Mouse (Mus musculus) heart, adult 11 months (tissue): ENCODE measurements around the gene Tgfbrap1.

Experiments used
- DNase-seq: peaks from one replicate; pipeline ENCODE4 v3.0.0; 2022

The Tgfbrap1 gene

GRCm38 (mm10) chr1:43098031-43098984, at the start of gene Tgfbrap1, which contains the start of gene AI597479:
Gene Tgfbrap1 (minus strand): TSS chr1:43098637.
Gene AI597479 (plus strand): TSS chr1:43098710.
- DNase-seq: peak; percentile 99

- no peak for DNase-seq
Observed at GRCm38 (mm10) chr1:43147474-43147873, 49.0 kb upstream of the Tgfbrap1 start.

DNA sequence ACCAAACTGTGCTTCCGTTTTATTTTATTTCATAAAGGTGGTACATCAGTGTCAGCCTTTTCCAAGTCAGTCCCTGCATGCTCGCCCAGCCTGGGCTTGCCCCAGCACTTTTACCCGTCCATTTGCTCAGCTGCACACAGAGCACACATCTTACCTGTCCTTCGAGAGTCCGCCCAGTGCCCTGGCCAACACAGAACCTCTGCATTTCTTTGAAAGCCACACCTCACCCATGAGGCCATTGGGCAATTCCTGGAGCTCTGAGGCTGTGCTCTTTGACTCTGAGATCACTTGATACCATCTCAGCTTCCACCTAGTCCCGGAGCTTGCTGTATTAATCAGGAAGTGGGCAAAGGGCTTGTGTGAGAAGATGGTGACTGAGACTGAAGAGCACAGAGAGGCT, 47.0 kb upstream of the Tgfbrap1 start:
- no peak for DNase-seq

DNA sequence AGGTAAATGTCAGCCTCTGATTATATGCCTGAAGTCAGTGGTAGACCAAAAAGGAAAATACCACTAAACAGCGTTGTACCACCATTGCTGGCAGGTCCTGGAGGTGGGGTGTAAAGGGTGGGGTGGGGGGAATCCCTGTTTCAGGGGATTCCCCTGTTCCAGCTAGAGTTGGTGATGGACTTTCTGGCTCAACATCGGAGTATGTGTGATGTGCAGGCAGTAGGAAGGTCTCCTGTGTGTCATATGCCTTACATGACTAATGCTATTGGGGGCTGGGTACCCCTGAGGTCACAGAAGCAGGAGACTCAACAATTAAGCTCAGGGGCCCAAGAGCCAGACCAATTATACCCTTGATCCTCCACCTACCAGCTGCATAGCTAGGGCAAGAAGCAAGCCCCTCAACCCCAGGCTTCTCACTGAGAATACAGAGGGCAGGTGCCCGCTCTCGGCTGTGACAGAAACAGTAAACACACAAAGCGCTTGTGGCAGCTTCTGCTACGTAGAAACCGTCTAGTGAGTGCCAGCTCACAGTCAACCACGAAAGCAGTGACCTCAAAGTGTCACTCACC, 46.0 kb upstream of the Tgfbrap1 start:
- DNase-seq: peak; percentile 82

DNA sequence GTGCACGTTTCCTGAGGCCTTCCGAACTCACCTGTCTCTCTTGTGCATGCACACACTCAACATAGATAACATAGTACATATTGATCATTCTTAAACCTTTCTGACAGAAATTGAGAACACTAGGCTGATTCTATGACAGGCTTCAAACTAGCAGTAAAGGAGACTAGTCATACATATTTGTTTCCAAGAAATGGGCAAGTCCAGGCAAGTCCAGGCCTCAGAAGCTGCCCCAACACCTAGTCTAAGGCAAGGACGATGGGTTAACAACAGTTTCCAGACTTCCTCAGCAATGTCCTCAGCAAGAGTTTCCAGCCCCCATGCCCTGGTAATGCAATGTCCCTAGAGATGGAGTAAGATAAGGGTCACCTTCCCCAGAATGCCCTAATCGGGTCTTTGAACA, 45.4 kb upstream of the Tgfbrap1 start:
- DNase-seq: peak; percentile 66

DNA sequence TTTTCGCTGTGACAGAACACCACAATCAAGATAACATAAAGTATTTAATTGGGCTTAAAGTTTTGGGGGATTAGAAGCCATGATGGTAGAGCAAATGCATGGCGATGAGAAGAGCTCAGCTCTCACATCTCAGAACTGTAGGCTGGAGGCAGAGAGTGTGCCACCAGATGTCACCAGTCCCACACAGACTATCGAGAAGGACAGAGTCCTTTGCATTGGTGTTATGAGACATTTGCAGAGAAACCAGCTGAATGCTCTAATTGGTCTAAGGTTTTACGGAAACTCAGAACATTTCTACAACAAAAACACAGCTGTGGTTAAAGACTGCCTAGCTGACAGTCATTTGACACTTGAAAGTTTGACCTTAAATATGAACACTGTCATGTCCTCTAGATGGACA, 44.8 kb upstream of the Tgfbrap1 start:
- no peak for DNase-seq

- peak; percentile 77 for DNase-seq
Observed at GRCm38 (mm10) chr1:43142849-43143248, 44.4 kb upstream of the Tgfbrap1 start.

DNA sequence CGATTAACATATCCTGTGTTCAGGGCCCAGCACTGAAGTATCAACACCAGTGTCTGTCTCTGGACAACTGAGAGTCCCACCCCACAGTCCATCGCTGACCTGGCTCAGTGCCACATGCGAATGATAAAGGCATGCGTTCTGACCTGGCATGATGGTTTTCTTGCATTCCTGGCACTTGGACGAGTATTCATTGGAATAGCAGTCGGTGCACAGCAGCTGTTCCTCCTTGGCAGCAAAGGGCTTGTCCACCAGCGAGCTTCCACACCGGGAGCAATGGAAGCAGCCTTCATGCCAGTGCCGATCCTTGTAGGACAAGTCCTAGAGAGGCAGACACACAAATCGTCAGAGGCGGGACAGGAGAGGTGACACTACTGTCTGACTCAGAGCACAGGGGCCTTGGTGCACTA, 43.1 kb upstream of the Tgfbrap1 start:
- DNase-seq: no peak

GRCm38 (mm10) chr1:43139587-43140266, 41.3 kb upstream of the Tgfbrap1 start:
- DNase-seq: peak; percentile 96

DNA sequence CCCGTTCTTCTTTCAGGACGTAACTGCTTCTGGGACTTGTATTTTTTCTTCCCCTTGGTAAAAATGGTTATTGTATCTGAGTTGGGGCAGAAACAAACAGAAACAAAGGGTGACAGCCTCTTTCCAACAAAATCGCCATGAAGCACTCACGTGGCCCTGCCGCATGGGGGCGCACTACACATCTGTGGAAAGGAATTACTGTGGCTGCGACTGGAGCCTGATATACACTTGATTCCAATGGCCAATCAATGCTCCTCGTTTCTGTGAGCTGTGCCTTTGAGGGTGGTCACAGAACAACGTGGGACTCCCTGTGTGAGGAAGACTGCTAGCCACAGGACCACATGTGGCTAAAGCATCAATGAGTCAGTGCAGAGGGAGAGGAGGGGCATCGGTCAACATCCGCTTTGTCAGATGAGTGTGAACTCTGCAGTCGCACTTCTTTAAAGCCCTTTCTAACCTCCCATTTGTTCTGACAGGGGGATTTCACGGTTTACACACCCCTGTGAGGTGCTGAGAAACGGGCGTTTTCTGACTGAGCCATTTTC, 39.9 kb upstream of the Tgfbrap1 start:
- DNase-seq: no peak

- DNase-seq: no peak
Observed at GRCm38 (mm10) chr1:43137334-43137733, 38.9 kb upstream of the Tgfbrap1 start.

DNA sequence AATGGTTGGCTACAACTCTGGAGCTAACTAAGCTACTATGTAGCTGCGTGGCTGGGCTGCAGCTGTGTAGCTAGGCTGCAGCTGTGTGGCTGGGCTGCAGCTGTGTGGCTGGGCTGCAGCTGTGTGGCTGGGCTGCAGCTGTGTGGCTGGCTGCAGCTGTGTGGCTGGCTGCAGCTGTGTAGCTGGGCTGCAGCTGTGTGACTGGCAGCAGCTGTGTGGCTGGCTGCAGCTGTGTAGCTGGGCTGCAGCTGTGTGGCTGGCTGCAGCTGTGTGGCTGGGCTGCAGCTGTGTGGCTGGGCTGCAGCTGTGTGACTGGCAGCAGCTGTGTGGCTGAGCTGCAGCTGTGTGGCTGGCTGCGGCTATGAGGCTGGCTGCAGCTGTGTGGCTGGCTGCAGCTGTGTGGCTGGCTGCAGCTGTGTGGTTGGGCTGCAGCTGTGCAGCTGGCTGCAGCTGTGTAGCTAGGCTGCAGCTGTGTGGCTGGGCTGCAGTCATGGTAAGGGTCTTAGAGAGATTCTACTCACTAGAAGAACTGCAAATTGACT, 38.1 kb upstream of the Tgfbrap1 start:
- peak; percentile 75 for DNase-seq

GRCm38 (mm10) chr1:43131591-43131990, 33.2 kb upstream of the Tgfbrap1 start:
- DNase-seq: peak; percentile 90

DNA sequence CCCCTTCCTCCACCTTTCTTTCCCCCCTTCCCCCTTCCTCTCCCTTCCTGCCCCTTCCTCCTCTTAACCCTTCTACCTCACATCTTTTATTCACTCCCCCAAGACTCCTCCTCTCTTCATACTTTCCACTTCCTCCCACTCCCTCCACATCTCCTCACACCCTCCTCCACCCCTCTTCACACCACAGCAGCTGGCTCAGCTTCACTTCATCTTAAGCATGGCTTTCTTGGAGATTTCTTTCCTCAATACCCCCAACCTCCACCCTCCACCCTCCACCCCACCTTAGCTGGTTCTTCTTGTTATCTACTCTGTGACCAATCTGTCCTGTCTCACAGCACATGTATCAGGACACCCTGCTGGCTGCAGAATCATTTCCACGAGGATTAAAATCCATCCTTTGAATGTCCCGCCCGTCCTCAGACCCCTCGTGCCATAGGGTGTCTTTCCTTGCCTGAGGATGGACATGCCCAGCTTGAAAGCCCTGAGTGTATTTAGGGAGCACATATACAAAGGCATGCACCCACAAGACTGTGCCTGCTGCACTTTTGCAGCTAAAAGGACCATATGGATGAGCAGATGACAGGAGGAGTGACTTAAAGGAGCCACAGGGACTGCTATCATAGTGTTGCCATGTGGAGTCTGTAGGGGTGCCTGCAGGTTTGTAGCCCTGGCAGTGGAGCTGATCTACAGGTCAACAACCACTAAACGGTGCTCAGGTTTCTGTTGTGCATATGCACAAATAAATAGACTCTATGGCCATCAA, 32.0 kb upstream of the Tgfbrap1 start:
- DNase-seq: peak; percentile 81

- DNase-seq: peak; percentile 88
Observed at GRCm38 (mm10) chr1:43127820-43128610, 29.6 kb upstream of the Tgfbrap1 start.

GRCm38 (mm10) chr1:43127196-43127595, 28.8 kb upstream of the Tgfbrap1 start:
- DNase-seq: peak; percentile 79

DNA sequence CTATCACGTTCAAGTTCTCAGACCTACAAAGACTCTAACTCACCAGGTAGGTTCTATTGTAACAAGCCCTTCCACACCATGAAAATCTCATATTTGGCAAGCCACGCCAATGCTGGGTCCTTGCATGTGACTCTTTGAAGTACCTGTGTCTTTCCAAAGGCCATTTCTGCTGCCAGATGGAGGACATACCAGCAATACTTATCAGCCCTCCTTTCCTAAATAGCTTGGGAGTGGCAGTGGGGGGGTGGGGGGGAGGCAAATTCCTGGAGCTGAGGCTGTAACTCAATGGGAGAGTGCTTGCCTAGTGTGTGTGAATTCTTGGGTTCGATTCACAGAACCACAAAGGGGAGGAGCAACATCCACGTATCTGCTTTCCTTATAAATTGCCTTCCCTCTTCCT, 26.3 kb upstream of the Tgfbrap1 start:
- peak; percentile 73 for DNase-seq

DNA sequence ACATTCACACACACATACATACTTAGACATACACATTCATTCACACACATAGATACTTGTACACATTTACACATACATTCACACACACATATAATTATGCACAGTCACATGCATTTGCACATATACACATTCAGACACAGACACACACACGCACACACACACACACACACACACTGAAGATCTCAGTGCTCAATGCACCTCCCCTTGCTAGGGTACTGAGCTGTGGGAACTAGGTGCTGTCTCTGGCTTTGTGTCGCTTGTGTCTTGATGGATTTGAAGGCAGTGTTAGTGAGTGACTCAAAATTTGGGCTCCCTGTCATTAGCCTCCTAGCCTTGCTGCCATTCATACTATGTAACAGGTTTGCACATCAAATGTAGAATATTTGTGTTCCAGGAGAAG, 24.2 kb upstream of the Tgfbrap1 start:
- peak; percentile 66 for DNase-seq

DNA sequence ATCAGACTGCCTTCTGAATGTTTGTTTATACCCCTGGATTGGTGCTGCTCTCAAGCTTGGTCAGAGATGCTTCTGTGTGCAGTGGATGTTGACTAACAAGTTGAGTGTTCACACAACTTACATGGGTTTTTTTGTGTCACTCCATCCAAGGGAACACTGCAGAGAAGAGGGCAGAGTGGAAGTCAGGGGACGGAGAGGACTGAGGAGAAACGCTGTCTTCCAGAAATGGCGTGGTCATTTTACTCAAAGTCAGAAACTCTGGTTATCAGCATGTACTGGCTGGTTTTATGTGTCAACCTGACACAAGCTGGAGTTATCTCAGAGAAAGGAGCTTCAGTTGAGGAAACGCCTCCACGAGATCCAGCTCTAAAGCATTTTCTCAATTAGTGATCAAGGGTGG, 22.5 kb upstream of the Tgfbrap1 start:
- peak; percentile 75 for DNase-seq

GRCm38 (mm10) chr1:43117435-43117834, 19.0 kb upstream of the Tgfbrap1 start:
- peak; percentile 85 for DNase-seq

DNA sequence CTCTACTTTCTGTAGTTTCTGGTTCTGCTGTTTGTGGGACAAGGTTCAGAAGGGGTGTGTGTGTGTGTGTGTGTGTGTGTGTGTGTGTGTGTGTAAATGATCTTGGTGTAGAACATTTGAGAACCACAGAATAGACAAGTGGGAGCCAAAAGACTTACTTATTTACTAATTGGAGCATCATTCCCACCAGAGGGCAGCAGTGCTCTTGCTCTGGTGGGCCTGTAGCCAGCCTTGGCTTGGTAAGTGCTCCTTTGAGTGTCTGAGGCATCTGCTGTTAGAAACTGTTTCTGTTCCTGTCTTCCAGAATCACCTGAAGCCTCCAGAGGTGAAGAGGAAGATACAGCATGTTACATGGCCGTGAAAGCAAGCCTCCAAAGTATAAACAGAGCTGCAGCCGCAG, 14.4 kb upstream of the Tgfbrap1 start:
- no peak for DNase-seq
